Mouse (Mus musculus) spleen, adult 18-20 months (tissue): ENCODE measurements around the gene Zmat5.

Experiments
- DNase-seq, 2 experiments: peaks; one replicate each; pipeline ENCODE4 v3.0.0; 2022; ENCODE audit warnings: mixed read lengths in 2 of 2

Zmat5 gene

GRCm38 (mm10) chr11:4784629-4785142 is 80.2 kb downstream of the Zmat5 start:
- no peak for DNase-seq
